Mouse (Mus musculus) embryonic facial prominence, embryonic 11.5 days (tissue): ENCODE results near the gene Itih1. TPM values are rescaled to one million over a fixed set of nuclear protein-coding genes. Genes with fewer than 3 reads are reported as not detected.

Experiments
- ATAC-seq: fragments of 200-750 bp; cut with Nextera tagmentation; replicated peaks from 2 replicates; pipeline ENCODE4 v1.8.0; 2017; ENCODE audit warnings: low read depth; ENCODE audit not compliant: insufficient number of reproducible peaks, low FRiP score, low TSS enrichment
- DNase-seq: peaks from one replicate; pipeline ENCODE4 v3.0.0-alpha.2; 2015; ENCODE audit warnings: low spot score
- H3K27ac ChIP-seq: fragments of 300-500 bp; sonication (generic); replicated peaks from 2 replicates; pipeline ENCODE4 v1.5.1; 2014; ENCODE audit warnings: mild to moderate bottlenecking, low read depth, low read length, control low read depth
- H3K27me3 ChIP-seq: fragments of 300-500 bp; sonication (generic); 2 replicates; pipeline ENCODE4 v1.6.1; 2014; ENCODE audit warnings: mild to moderate bottlenecking, low read length, moderate library complexity, mixed read lengths; ENCODE audit not compliant: control insufficient read depth, insufficient read depth
- H3K36me3 ChIP-seq: fragments of 300-500 bp; sonication (generic); replicated peaks from 2 replicates; pipeline ENCODE4 v1.6.1; 2014; ENCODE audit warnings: low read depth, mild to moderate bottlenecking, low read length, moderate library complexity, mixed read lengths; ENCODE audit not compliant: control insufficient read depth, insufficient read depth
- H3K4me1 ChIP-seq: fragments of 300-500 bp; sonication (generic); 2 replicates; pipeline ENCODE4 v1.6.1; 2014; ENCODE audit warnings: low read length, mixed read lengths; ENCODE audit not compliant: control insufficient read depth, insufficient read depth
- H3K4me2 ChIP-seq: fragments of 300-500 bp; sonication (generic); 2 replicates; pipeline ENCODE4 v1.6.1; 2014; ENCODE audit warnings: low read depth, mild to moderate bottlenecking, control low read depth, low read length, moderate library complexity
- H3K4me3 ChIP-seq: fragments of 300-500 bp; sonication (generic); 2 replicates; pipeline ENCODE4 v1.5.1; 2014; ENCODE audit warnings: low read depth, low read length, control low read depth
- H3K9ac ChIP-seq: fragments of 300-500 bp; sonication (generic); replicated peaks from 2 replicates; pipeline ENCODE4 v1.6.1; 2014; ENCODE audit warnings: mild to moderate bottlenecking, control low read depth, low read length
- H3K9me3 ChIP-seq: fragments of 300-500 bp; sonication (generic); replicated peaks from 2 replicates; pipeline ENCODE4 v1.6.1; 2016; ENCODE audit warnings: mild to moderate bottlenecking, low read length, inconsistent platforms, mixed read lengths; ENCODE audit not compliant: control insufficient read depth
- WGBS: fragments of 180-500 bp; shearing (Covaris S2); extraction: QIAGEN DNeasy Blood & Tissue Kit; methylation state at CpG from one replicate; pipeline ENCODE4 v1.1.7; 2014; 5-methylcytosine and 5-hydroxymethylcytosine counted together
- polyA plus RNA-seq: library from polyadenylated mRNA; unstranded; fragments of >200 nt; fragmentation: Nextera tagmentation; extraction: Ambion mirVana; gene quantifications from 2 replicates; pipeline ENCODE4 v1.2.1, GENCODE M21; 2014

Gene Itih1
- polyA plus RNA-seq, 1 experiment from 2014 or later, result not detected

- ATAC-seq (no peak), DNase-seq (no peak)
- H3K4me2 ChIP-seq, result no peak overlapping the region
- no peak overlapping the region for H3K27ac ChIP-seq
- H3K9ac ChIP-seq, result no peak overlapping the region
- no peaks in the 10 kb centered on the region for H3K36me3 ChIP-seq
- H3K9me3 ChIP-seq, result no peaks in the 10 kb centered on the region
- no peaks in the 10 kb centered on the region for H3K27me3 ChIP-seq
- H3K4me3 ChIP-seq, result no peak overlapping the region
- 73% methylated on average over 2 of the region's 2 CpGs for WGBS
- no peaks in the 10 kb centered on the region for H3K4me1 ChIP-seq
Measured at GRCm38 (mm10) chr14:30944745-30945144, 1.7 kb upstream of the Itih1 start.

- DNase-seq (peak; percentile 66), ATAC-seq (no peak)
- WGBS, result 67% methylated on average over 11 of the region's 11 CpGs
- no peak overlapping the region for H3K4me3 ChIP-seq
- H3K36me3 ChIP-seq, result no peaks in the 10 kb centered on the region
- no peaks in the 10 kb centered on the region for H3K27me3 ChIP-seq
- H3K9me3 ChIP-seq, result no peaks in the 10 kb centered on the region
- no peak overlapping the region for H3K27ac ChIP-seq
- H3K4me2 ChIP-seq, result no peak overlapping the region
- H3K4me1 ChIP-seq, result no peaks in the 10 kb centered on the region
- H3K9ac ChIP-seq, result no peak overlapping the region
Measured at GRCm38 (mm10) chr14:30943860-30944674, 978 bp upstream of the Itih1 start.

GRCm38 (mm10) chr14:30942254-30942653 is 835 bp downstream of the Itih1 start:
- H3K9me3 ChIP-seq, result no peaks in the 10 kb centered on the region
- no peak for DNase-seq
- no peaks in the 10 kb centered on the region for H3K27me3 ChIP-seq
- no peaks in the 10 kb centered on the region for H3K4me1 ChIP-seq
- WGBS, result 91% methylated on average over 4 of the region's 4 CpGs
- H3K9ac ChIP-seq, result no peak overlapping the region
- no peak overlapping the region for H3K4me2 ChIP-seq
- no peak overlapping the region for H3K27ac ChIP-seq
- ATAC-seq, result no peak
- H3K4me3 ChIP-seq, result no peak overlapping the region
- H3K36me3 ChIP-seq, result no peaks in the 10 kb centered on the region

GRCm38 (mm10) chr14:30933351-30933750 is 9.7 kb downstream of the Itih1 start:
- no peaks in the 10 kb centered on the region for H3K36me3 ChIP-seq
- no peaks in the 10 kb centered on the region for H3K9me3 ChIP-seq
- no peak overlapping the region for H3K27ac ChIP-seq
- no peaks in the 10 kb centered on the region for H3K4me1 ChIP-seq
- no peak overlapping the region for H3K9ac ChIP-seq
- no peak overlapping the region for H3K4me3 ChIP-seq
- no peaks in the 10 kb centered on the region for H3K27me3 ChIP-seq
- DNase-seq (no peak), ATAC-seq (no peak)
- WGBS, result 85% methylated on average over 9 of the region's 9 CpGs
- no peak overlapping the region for H3K4me2 ChIP-seq

GRCm38 (mm10) chr14:30930386-30930785 is 12.7 kb downstream of the Itih1 start:
- DNase-seq (no peak), ATAC-seq (no peak)
- Histone ChIP-seq H3K4me1 (no peaks in the 10 kb centered on the region), H3K36me3 (no peaks in the 10 kb centered on the region), H3K4me3 (no peak overlapping the region), H3K27ac (no peak overlapping the region), H3K9me3 (no peaks in the 10 kb centered on the region), H3K4me2 (no peak overlapping the region), H3K9ac (no peak overlapping the region), H3K27me3 (no peaks in the 10 kb centered on the region)
- WGBS, result 92% methylated on average over 4 of the region's 4 CpGs

- H3K36me3 ChIP-seq, result no peaks in the 10 kb centered on the region
- no peak overlapping the region for H3K27ac ChIP-seq
- H3K9ac ChIP-seq, result no peak overlapping the region
- DNase-seq (no peak), ATAC-seq (no peak)
- no peak overlapping the region for H3K4me2 ChIP-seq
- no peak overlapping the region for H3K4me3 ChIP-seq
- H3K4me1 ChIP-seq, result no peaks in the 10 kb centered on the region
- H3K27me3 ChIP-seq, result no peaks in the 10 kb centered on the region
- no peaks in the 10 kb centered on the region for H3K9me3 ChIP-seq
- 75% methylated on average over 3 of the region's 3 CpGs for whole genome bisulfite sequencing
Measured at GRCm38 (mm10) chr14:30925492-30925891, 17.6 kb downstream of the Itih1 start.

- H3K27ac ChIP-seq, result no peak within 1 kb of the TSS
- H3K9ac ChIP-seq, result no peak within 1 kb of the TSS
- no peaks in the 10 kb centered on the region for H3K4me1 ChIP-seq
- H3K4me2 ChIP-seq, result no peak within 1 kb of the TSS
- H3K9me3 ChIP-seq, result no peaks in the 10 kb centered on the region
- H3K27me3 ChIP-seq, result no peaks in the 10 kb centered on the region
- WGBS, result 63% methylated on average over 6 of the region's 6 CpGs
- ATAC-seq, result no peak
- no peak within 1 kb of the TSS for H3K4me3 ChIP-seq
- no peak for DNase-seq
- no peaks in the 10 kb centered on the region for H3K36me3 ChIP-seq
Measured at GRCm38 (mm10) chr14:30923375-30924105, 19.5 kb downstream of the Itih1 start, which contains the start of gene Itih3. Gene Itih3, minus strand, starts transcription at chr14:30923760.

- DNase-seq, result no peak
Measured at GRCm38 (mm10) chr14:30922053-30922670, 20.9 kb downstream of the Itih1 start.

More at GRCm38 (mm10) chr14:30922053-30922670, 20.9 kb downstream of the Itih1 start:
- H3K9me3 ChIP-seq, result no peaks in the 10 kb centered on the region
- no peaks in the 10 kb centered on the region for H3K36me3 ChIP-seq
- H3K27ac ChIP-seq, result no peak overlapping the region
- WGBS, result 58% methylated on average over 7 of the region's 8 CpGs
- no peak for ATAC-seq
- no peak overlapping the region for H3K4me3 ChIP-seq
- no peak overlapping the region for H3K4me2 ChIP-seq
- no peaks in the 10 kb centered on the region for H3K4me1 ChIP-seq
- no peak overlapping the region for H3K9ac ChIP-seq
- H3K27me3 ChIP-seq, result no peaks in the 10 kb centered on the region
